Mouse (Mus musculus) left cerebral cortex, postnatal 10 days (tissue): ENCODE data around the gene Dennd2a. TPM values are rescaled to one million over a fixed set of nuclear protein-coding genes. Genes with fewer than 3 reads are reported as not detected.
"Not testable (repeated sequence)": the region's sequence is repeated elsewhere in the genome, so short reads cannot be mapped to it uniquely, and the experiment has no call there.

Source experiments
- DNase-seq, 2 experiments: peaks; one replicate each; pipeline ENCODE4 v3.0.0; 2021 to 2022; ENCODE audit warnings: low spot score in 2 of 2, mixed read lengths in 1 of 2; ENCODE audit errors: extremely low spot score in 1 of 2
- intact Hi-C: fragments of 180-260 bp; cut with DNase I; formaldehyde crosslinking; loops from one replicate; pipeline ENCODE4 v1.15.1; 2025
- total RNA-seq, 2 experiments: library from RNA; stranded (reverse); gene quantifications; 2 replicates each; pipeline ENCODE4 v1.2.3; 2021

Gene Dennd2a
- total RNA-seq, 2 experiments from 2014 or later = 19.8 to 21.8 TPM

- intact Hi-C loops = no loop called here
- DNase-seq = no peak
Observed at GRCm38 (mm10) chr6:39434111-39434885, 123.4 kb downstream of the Dennd2a start.

DNA sequence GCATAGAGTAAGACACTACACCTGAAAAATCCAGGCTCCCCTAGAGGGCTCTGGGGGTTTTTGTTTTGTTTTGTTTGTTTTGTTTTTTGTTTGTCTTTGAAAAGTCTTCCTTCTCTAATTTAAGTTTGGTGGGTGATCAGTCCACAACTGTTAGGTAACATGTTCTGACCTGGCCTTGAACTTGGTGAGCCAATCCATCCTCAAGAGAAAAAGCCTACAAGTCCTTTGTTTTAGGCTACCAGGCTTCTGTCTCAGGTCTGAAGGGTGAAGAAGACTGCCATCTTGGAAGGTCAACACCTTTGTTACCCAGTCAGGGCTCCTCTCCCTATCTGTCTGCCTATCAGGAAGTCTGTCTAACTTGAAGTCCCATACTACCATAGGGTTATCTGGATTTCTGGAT is 124.0 kb downstream of the Dennd2a start:
- no peak for DNase-seq
- intact Hi-C loops = no loop called here

DNA sequence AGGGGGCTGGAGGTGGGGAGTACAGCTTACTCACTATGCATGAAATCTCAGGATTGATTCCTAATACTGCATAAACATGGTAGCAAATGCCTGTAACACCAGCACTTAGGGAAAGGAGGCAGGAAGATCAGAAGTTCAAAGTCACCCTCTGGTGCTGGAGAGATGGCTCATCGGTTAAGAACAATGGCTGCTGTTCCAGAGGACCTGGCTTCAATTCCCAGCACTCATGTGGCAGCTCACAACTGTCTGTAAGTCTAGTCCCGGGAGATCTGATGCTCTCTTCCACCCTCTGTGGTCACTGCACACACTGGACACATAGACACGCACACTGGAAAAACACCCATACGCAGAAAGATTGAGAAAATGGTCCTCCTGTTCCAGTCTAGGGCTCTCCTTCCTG is 124.5 kb downstream of the Dennd2a start:
- intact Hi-C loops = no loop called here

GRCm38 (mm10) chr6:39430722-39431121 is 126.9 kb downstream of the Dennd2a start:
- no peak for DNase-seq
- intact Hi-C loops = no loop called here

More for the DNA sequence above, 124.5 kb downstream of the Dennd2a start:
- DNase-seq = no peak

DNA sequence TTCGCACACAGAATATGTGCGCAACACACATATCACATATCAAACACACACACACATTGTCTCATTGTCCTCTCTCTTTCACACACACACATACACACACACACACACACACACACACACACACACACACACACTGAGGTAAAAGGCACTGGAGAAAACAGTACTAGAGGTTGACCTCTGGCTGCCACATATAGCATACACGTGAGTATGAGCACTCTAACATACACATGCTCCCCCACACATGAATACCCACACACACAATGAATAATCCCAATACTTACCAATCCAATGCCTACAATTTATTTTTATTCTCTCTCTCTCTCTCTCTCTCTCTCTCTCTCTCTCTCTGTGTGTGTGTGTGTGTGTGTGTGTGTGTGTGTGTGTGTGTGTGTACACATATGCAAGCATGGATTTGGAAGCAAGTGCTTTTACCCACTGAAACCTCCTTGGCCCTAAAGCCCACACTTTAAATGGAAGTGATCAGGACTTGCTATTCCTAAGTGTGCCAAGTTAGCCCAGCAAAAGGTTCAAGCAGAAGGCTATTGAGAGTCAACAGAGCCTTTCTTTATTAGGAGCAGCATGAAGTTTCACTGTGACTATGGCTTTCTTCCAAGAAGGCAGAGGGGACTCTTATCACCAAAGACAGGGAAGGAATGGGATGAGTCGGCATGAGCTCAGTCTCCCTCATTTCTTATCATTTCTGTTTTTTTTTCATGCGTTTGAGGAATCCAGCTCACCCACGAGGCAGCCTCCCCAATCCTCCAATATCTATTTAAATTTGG is 128.5 kb downstream of the Dennd2a start:
- intact Hi-C loops = no loop called here
- no peak for DNase-seq

- no peak for DNase-seq
Observed at GRCm38 (mm10) chr6:39427276-39428003, 130.2 kb downstream of the Dennd2a start.

DNA sequence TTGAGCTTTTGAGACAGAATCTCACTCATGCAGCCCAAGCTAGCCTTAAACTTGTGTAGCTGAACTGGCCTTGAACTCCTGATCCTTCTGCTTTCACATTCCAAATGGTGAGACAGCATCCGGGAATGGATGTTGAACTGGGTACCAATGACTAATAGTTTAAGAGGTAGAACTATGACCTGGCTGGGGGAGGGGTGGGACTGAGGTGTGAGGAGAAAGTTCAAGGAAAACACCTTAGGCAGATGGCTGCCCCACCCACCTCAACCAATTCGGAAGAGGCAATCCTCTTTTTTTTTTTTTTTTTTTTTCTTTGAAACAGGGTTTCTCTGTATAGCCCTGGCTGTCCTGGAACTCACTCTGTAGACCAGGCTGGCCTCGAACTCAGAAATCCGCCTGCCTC is 130.9 kb downstream of the Dennd2a start:
- intact Hi-C loops = no loop called here
- DNase-seq = no peak

More at GRCm38 (mm10) chr6:39427276-39428003, 130.2 kb downstream of the Dennd2a start:
- intact Hi-C loops = no loop called here

GRCm38 (mm10) chr6:39425181-39425580 is 132.5 kb downstream of the Dennd2a start:
- intact Hi-C loops = no loop called here
- DNase-seq = no peak

DNA sequence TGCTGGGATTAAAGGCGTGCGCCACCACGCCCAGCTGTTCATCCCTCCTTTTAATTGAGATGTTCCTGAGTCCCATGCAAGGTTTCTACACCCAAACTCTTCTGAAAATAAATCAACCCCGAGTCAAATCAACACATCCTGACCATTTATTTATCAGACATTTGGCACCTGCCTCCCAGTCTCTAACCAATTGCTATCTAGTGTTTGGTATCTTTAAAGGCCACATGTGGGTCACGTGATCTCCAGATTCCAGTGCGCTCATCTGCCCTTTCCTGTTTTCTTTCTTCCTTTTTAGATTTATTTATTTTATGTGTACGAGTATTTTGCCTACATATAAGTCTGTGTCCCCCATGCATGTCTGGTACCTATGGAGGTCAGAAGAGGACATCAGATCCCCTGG is 134.0 kb downstream of the Dennd2a start:
- intact Hi-C loops = no loop called here

DNA sequence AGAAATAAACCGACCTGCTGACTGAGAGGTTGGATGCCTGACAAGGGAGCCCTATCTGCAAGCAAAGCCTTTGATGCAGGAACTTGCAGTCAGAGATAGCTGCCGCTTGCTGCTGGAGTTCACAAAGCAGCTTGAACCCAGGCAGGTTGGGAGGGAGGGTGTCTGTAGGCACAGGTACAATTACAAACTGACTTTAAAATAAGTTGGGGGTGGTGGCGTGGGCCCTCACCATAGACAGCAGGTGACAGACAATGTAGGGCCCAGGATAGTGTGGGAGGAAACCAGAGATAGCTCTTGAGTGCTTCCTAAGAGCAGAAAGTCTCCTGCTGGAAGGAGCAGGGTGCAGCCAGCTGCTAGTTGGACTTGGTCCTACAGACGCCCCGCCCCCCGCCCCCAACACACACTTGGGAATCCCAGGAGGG is 134.5 kb downstream of the Dennd2a start:
- DNase-seq = no peak
- intact Hi-C loops = no loop called here

More for the DNA sequence above, 134.0 kb downstream of the Dennd2a start:
- DNase-seq = no peak

DNA sequence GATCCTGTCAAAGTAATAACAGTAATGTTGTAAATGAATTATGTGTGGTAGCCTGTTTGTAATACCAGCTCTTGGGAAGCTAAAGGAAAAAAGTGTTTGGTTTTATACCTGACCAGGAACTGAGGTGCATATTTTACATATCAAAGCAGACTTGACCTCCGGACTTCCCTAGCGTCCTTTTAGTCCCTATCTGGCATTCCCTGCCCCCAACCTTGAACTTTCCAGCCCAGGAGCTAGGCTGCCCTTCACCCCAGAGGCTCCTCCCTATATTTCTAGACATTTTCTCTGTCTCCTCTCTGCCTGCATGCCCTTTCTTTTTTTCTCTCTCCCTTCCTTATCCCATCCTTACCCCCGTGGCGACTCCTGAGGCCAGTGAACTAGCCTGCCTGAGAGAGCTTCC is 136.8 kb downstream of the Dennd2a start:
- no peak for DNase-seq
- intact Hi-C loops = no loop called here

GRCm38 (mm10) chr6:39419851-39420721 is 137.6 kb downstream of the Dennd2a start, which contains the start of gene Mkrn1:
Gene Mkrn1 (minus strand): TSS chr6:39420462.
- intact Hi-C loops = loop anchor here (5.0 kb wide), 1 partner anchor 147 kb away; no protein-coding TSS in a partner anchor
- peak; percentile 69 to 87 for DNase-seq

DNA sequence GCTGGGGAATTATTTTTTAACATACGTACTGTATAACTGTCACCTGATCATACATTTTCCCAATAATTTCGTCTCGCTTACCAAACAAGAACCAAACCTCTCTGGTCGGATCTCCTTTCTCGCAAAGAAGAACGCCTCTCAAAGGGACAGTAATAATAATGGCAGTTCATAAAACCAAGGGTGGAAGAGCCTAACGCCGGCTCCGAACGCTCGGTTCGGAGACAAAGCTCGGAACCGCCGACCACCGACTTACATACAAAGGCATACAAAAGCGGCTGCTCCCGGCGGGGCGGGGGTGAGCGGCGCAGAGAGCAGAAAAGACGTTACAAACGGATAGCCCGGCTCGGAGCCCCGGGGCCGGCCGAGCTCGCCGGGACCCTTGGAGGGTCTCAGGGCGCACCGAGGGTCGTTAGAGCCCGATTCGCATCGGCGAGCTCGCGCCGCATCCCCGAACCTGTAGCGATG is 138.2 kb downstream of the Dennd2a start:
- intact Hi-C loops = loop anchor here (5.0 kb wide), 1 partner anchor 148 kb away; no protein-coding TSS in a partner anchor

DNA sequence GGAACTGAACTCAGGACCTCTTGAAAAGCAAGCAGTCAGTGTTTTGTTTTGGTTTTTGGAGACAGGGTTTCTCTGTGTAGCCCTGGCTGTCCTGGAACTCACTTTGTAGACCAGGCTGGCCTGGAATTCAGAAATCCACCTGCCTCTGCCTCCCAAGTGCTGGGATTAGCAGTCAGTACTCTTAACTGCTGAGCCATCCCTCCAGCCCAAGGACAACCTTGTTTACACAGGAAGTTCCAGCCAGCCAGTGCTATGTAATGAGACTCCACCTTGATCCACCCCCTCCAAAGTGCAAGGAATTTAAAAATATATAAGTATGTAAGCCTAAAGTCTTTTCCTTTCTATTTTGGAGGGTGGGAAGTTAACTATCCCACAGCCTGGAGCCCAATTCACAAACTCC is 141.0 kb downstream of the Dennd2a start:
- intact Hi-C loops = loop anchor here (5.0 kb wide), 1 partner anchor 151 kb away; no protein-coding TSS in a partner anchor
- DNase-seq = not testable (repeated sequence)

More for the DNA sequence above, 138.2 kb downstream of the Dennd2a start:
- no peak for DNase-seq

GRCm38 (mm10) chr6:39415762-39416161 is 141.9 kb downstream of the Dennd2a start:
- intact Hi-C loops = loop anchor here (5.0 kb wide), 1 partner anchor 152 kb away; no protein-coding TSS in a partner anchor
- peak; percentile 50 to 74 for DNase-seq

GRCm38 (mm10) chr6:39414106-39414505 is 143.6 kb downstream of the Dennd2a start:
- DNase-seq = no peak
- intact Hi-C loops = no loop called here
